Mouse (Mus musculus): ENCODE data around the gene Tuba8.

Tuba8 gene

DNA sequence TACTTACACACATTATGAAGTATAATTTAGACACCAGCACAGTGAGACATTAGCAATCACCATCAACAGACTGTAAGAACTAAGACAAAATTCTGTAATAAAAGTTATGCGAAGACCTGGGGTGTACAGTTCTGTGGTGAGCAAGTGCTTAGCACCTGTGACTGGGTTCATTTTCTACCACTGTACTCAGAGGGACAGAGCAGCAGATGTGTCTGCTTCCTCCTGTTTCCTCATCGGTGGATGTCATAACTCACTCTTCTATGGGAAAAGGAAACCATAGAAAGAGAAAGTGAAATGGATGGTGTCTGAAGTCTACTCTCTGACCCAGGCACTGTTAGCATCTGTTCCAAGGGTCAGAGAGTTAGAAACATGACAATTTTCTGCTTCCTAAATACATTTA, 16.2 kb downstream of the Tuba8 start:
- no peak for DNase-seq (ENCODE audit: low read depth, low spot score)

DNA sequence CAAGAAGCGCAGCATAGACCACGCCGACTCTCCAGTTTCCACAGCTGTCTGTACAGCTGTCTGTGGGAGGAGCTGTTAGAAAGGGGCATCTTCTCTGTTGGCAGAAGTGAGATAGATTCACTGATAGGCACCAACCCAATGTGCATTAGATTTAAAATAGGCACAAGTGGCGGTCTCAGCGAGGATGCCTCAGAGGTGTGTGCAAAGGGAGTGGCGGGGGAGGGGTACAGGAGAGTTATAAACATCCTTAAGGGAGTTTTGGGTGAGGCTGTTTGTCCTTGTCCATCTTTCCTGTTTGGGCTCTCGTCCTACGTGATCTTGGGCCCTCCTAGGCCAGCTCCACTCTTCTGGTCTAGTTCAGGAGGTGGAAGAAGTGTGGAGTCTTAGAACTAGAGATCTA, 17.9 kb downstream of the Tuba8 start:
- no peak for DNase-seq (ENCODE audit: low read depth, low spot score)

DNA sequence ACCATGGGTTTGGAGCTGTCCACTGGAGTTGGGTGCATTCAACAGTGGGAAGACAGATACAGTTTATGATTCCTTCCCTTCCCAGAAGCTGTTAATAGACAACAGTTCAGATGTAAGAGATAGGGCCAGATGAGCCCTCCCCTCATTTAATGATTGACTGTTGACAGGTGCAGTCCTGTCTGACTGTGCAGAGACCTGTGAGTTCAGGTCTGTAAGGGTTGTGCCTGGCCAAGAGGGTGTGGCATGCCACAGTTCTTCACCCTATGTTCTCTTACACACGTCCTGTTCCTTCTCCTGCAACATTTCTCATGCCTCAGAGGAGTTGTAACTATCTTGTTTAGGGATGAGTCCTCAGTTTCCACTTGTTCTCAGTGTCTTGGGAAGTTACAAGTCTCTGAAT, 22.2 kb downstream of the Tuba8 start:
- DNase-seq (ENCODE audit: low read depth, low spot score), result no peak

DNA sequence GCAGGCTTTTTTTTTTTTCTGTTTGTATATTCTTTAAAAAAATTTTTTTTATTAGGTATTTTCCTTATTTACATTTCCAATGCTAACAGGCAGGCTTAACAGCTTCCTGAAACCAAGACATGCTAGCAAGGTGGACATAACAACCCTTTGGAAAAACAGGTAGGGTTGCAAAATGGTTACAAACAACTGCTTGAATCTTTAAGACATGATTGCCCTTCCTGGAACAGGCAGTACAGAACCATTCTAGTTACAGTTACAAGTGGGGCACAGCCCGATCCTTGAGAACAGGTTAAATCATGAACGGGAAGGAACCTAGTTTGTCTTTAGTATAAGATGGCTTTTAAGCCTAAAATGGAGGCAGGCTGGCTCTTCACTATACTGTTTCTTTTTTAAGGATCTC, 25.9 kb downstream of the Tuba8 start:
- no peak for DNase-seq (ENCODE audit: low read depth, low spot score)

DNA sequence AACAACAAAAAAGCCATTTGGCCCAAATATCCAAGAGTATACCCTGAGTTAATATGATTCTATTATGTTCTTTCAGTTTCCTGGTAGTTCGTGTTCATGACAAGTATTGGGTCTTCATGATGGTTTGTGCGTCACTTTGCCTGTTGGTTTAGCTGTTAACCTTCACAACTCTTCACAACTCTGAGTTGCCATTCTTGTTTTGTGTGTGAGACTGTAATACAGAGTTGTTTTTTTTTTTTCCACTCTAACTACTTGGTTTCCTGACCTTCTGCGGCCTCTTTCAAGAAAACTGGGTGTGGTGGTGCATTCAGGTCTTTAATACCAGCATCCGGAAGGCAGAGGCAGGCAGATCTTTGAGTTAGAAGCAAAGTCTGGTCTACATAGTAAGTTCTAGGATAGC, 27.7 kb downstream of the Tuba8 start:
- no peak for DNase-seq (ENCODE audit: low read depth, low spot score)

DNA sequence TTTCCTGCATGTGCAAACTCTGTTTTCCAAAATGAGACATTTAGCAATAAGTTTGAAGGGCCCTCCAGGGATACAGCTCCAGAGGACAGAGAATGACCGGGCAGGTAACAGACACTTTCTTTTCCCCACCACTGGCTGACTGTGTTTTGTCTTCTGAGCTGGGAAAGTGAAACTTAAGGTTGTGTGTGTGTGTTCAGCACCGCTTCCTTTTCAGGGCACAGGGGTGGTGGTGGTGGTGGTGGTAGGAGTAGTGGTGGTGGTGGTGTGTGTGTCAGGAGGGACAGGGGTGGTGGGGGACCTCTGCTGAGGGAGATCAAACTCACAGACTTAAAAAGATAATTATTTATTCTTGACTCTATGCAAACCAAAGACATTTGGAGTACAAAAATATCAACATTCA, 31.3 kb downstream of the Tuba8 start:
- DNase-seq (ENCODE audit: low read depth, low spot score), result no peak

DNA sequence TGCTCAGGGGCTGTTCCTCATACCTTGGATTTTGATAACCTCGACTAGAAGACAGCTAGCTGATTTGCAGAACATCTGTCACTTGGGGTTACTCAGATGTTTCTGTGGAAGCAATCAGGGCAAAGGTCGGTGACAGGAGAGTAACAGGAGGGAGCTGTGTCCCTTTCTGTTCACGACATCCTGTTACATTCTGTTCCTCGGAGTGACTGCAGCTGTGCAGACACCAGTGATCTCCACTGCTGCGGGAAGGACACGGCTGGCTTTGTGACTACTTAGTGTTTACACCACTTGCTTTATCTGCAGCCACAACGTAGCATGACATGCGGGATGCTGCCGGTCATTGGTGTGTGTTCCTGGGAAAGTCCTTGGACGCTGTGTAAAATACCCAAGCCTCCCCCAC, 32.7 kb downstream of the Tuba8 start:
- DNase-seq (ENCODE audit: low read depth, low spot score), result no peak

DNA sequence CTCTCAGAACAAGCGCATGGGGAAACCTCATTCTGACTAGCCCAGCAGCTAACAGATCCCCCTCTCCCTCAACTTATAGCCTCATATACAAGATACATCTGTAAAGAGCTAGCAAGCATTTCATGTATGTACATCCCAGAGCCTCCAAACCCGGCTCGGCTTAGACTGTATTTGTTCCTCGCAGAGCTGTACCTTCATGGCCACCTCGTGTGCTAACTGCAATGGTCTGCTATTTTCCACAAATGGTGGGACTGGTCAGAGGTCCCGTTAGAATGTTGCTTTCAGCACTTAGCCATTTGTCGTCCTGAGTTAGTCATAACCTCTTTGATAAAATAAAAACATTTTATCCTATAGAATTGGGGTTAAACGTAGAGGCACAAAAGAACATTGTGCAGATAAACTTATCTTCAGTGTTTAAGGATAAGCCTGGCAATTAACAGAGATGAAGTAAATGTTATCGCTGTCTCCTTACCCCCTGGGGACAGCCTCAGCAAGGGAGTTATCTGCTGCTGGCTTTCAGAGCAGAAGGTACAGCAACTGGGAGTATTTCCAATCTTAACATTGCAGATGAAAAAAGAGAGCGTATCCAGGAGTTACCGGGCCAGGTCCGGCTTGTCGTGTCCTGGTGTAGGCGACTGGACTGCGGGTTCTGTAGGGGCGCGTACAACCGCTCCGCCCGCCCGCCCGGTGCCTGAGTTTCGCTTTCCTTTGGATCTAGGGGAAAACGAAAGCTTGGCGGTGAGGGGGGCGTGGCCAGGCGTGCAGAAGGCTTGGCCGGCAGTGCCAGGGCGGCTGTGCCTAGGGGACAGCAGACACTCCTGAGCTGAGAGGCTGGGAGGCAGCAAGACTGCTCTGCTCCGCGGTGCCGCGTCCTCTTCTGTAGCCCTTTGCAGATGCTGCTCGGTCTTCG, 34.9 kb downstream of the Tuba8 start, which contains the start of gene Usp18:
Usp18 (plus strand) TSS at position 780 of the 910 bp plus-strand sequence.
- peak; percentile 94 for DNase-seq (ENCODE audit: low read depth, low spot score)

DNA sequence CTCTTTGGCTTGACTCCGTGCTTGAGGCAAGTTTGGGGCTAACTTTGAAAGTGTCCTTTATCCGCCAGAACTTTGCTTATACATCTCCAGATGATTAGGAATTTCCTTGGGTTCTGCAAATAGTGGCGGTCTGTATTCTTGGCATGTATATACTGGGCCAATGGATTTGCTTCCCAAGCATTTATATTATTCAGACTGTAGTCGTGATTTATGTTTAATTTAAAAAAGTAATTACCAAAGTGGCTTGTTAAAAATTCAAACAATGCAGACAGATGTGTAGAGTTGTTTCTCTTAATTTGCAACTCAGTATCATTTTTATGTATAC, 35.5 kb downstream of the Tuba8 start:
- no peak for DNase-seq (ENCODE audit: low read depth, low spot score)

DNA sequence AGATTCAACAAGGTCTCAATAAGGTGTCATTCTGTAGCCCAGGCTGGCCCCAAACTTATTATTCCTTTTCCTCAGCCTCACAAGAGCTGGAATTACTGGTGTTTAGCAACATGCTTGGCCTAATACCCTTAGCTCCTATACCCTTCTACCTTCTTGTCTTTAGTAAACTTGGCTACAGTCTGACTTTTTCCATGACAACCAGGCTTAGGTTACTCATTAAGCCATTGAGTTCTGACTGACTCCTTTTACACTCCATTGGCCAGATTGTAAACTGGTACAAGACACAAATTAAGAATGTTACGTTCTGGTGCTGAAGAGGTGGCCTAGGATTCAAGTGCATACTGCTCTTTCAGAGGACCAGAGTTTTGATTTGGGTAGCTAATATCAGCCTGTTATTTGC, 39.9 kb downstream of the Tuba8 start:
- no peak for DNase-seq (ENCODE audit: low read depth, low spot score)

DNA sequence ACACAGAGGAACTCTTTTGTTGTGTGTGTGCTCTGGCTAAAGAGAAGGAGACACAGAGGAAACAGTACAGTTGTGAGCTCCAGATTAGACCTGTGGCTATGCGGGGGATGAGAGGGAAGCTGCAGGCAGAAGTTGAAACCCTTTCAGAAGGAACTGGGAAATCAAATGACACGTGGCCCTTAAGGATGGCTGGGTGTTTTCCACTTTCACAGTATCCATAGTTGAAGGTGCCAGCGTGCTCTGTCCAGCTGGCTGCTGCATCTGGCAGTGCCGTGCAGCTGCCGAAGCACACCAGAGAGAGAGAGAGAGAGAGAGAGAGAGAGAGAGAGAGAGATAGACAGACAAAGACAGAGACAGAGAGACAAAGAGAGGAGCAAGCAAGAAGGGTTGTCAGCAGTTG, 40.8 kb downstream of the Tuba8 start:
- no peak for DNase-seq (ENCODE audit: low read depth, low spot score)

DNA sequence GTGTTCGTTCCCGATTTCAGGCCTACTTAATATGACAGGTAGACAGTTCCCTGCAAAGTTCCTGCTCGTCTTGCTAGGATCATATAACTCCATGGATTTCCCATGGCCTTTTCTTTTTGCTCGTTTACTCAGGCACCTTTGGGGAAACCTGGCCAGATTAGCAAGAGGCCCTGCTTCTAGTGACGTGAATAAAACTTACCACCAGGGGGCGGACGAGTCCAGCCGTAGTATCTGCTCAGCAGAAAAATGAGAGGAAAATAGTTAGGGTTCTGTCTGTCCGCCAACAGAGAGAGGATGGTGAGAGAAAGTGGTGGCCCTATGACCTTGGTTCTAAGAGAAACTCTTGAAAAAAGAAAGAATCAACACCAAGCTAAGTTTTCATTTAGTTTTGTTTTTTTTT, 50.1 kb downstream of the Tuba8 start:
- DNase-seq (ENCODE audit: low read depth, low spot score), result peak; percentile 81

DNA sequence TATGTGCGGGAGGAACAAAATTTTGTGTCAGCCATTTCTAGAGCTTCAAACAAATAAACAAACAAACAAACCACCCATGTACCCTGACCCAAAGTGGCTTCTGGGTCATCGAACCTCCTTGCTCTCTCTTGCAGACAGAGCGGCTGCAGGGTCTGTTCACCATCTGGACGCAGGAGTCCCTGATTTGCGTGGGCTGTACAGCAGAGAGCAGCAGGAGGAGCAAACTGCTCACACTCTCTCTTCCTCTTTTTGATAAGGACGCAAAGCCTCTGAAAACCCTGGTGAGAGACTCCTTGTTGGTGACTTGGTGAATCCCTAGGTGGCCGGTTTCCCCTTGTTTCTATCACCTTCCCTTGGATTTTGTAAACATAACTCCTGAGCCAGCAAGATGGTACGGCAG, 50.7 kb downstream of the Tuba8 start:
- DNase-seq (ENCODE audit: low read depth, low spot score), result no peak

DNA sequence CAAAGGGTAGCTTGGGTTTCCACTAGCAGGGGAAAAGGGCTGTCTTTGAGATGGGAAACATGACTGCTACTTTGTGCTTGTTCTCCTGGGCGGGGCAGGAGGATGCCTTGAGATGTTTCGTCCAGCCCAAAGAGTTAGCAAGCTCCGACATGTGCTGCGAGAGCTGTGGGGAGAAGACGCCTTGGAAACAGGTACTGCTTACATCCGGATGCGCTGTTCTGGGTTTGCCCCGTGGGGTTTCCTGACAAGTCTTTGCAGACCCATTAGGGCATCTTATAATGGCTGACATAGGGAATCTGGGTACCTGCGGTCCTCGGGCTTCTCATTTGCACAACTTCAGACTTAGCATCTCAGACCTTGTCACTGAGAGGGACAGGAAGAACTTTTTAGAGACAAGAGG, 51.5 kb downstream of the Tuba8 start:
- DNase-seq (ENCODE audit: low read depth, low spot score), result no peak

DNA sequence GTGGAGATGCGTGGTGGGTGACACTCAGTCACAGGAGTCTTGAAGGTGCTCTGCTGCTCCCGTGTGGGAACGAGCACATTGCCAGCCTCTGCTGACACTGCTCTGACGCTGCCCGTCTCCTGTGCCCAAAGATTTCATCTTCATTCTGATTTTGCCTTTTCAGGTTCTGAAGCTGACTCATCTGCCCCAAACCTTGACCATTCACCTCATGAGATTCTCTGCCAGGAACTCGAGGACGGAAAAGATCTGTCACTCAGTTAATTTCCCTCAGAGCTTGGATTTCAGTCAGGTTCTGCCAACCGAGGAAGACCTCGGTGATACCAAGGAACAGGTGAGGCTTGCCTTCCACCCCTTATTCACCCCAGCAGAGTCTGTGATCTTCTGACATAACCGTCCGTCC, 52.0 kb downstream of the Tuba8 start:
- no peak for DNase-seq (ENCODE audit: low read depth, low spot score)

DNA sequence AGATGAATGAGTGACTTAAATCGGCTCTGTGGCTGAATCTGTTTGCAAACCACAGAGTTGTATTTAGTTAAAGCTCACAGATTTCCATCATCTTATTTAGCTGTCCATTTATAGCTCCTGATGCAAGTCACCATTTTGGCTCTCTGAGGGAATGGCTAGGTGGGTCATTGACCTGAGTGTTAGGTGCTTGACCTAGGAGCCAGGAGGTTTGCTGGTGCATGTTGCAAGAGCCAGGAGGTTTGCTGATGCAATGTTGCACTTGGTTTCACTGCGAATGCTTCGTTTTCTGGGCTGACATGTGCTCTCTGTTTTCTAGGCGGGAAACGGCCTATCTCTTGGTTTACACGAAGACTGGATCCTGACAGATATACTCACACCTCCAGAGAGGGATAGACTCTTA, 59.7 kb downstream of the Tuba8 start:
- no peak for DNase-seq (ENCODE audit: low read depth, low spot score)

DNA sequence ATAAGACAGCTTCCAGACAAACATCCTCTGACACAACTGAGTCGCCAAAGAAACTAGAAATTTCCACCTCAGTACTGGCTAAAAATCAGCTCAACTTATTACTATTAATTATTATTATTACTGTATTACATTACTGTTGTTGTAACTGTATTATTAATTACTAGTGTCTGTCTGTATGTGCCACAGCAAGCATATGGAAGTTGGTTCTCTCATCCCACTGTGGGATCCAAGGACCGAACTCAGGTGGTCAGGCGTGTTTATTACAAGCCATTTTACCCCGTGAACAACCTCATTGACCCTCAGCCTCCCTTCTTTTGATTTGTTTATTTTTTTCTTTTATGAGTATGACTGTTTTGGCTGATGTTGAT, 61.2 kb downstream of the Tuba8 start:
- no peak for DNase-seq (ENCODE audit: low read depth, low spot score)

DNA sequence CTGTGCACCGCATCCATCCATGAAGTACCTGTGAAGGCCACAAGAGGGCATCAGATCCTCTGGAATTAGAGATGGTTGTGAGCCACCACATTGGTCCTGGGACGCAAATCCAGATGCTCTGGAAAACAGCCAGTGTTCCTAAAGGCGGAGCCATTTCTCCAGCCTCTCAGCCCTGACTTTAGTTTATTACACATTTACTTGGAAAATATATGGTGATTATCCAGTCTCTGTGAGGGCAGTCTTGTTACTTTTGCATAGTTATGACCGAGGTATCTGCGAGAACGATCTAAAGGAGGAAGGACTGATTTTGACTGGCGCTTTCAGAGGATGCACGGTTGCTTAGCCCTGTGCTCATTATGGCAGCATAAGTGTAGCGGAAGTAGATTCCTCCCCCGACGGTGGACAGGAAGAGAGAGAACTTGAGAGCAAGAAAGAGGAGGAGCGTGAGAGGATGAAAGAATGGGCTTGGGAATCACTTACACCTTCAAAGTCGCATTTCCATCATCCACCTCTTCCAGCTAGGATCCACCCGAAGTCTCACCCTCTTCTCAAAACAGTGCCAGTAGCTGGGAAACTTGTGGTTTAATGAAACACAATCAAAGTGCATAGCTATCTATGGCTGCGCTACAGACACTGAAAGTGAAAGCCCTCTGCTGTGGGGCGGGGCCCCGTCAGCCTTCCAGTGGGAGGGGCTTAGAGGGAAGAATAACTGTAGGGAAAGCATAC, 61.7 kb downstream of the Tuba8 start:
- DNase-seq (ENCODE audit: low read depth, low spot score), result peak; percentile 99

DNA sequence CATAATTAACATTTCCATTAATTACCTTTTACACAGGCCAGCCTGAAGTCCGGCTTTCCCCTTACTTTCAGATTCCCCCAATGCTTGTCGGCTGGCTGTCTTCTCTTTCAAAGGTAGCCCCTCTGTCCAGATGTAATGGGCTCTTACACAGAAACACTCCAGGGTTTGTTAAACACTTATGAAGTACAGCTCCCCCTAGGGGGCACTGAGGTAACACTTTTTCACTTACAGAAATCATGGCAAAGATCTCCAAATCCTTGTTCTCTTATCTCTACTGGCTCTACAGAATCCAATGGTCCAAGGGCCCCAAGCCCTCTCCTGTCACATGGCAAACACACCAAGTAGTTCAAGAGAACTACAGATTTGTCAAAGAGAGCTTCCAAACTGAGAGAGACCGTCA, 63.9 kb downstream of the Tuba8 start:
- DNase-seq (ENCODE audit: low read depth, low spot score), result peak; percentile 72

All from 3T3-L1 (cell line).